Comparison of ENCODE assay signal across 8 mouse cellular contexts in genomic region chr16:87700395-87700765, GRCm38 (mm10). TPM values are rescaled to one million over a fixed set of nuclear protein-coding genes. Genes with fewer than 3 reads are reported as not detected.
DNase-seq lines count a peak whose midpoint lies in the region; ATAC-seq and TF ChIP-seq lines count a peak whose summit lies in the region.

No protein-coding gene starts in this region.

- no peak for DNase-seq in heart, embryonic 10.5 days (ENCODE audit: low spot score)
- no peak for DNase-seq in heart, adult 18-20 months
- no peak for DNase-seq in liver, embryonic 13.5 days
- DNase-seq in adrenal gland, adult 18-20 months (ENCODE audit: low spot score in 2 of 2), result no peak
- no peak for DNase-seq in gastrocnemius, adult 18-20 months (ENCODE audit: low spot score)

- no peak for TF ChIP-seq CTCF in C2C12 (IDR thresholded peaks at IDR 0.05; ENCODE audit: control insufficient read depth, insufficient read depth, insufficient read length)

- peaks cover 5% of the 10 kb centered on the region; the same call in 1 of the 2 replicates for H3K27me3 ChIP-seq in heart, embryonic 10.5 days (ENCODE audit: insufficient read depth, poor library complexity, severe bottlenecking)
- H3K27me3 ChIP-seq in C2C12 (ENCODE audit: control insufficient read depth, insufficient read depth, insufficient read length), result no peaks in the 10 kb centered on the region
- H3K27me3 ChIP-seq in forebrain, embryonic 13.5 days, result no peaks in the 10 kb centered on the region
- H3K27me3 ChIP-seq in liver, embryonic 13.5 days, result no peaks in the 10 kb centered on the region

- ATAC-seq in forebrain, embryonic 13.5 days, result no peak
- no peak for ATAC-seq in liver, embryonic 13.5 days (ENCODE audit: low read depth)
- no peak for ATAC-seq in megakaryocyte-erythroid progenitor cell, adult 5-6 weeks (replicated peaks; ENCODE audit: low FRiP score, low TSS enrichment, poor library complexity, severe bottlenecking)

- peak overlapping the region; percentile 99; the same call in 1 of the 2 replicates for H3K27ac ChIP-seq in heart, embryonic 10.5 days
- 0 out of 2 replicates have a peak overlapping the region, but pooled peaks have one; percentile 94 for H3K27ac ChIP-seq in forebrain, embryonic 13.5 days
- peak overlapping the region; percentile 95 for H3K27ac ChIP-seq in liver, embryonic 13.5 days

- H3K4me3 ChIP-seq in heart, embryonic 10.5 days, result peak overlapping the region; percentile 94
- no peak overlapping the region for H3K4me3 ChIP-seq in C2C12 (ENCODE audit: insufficient read depth, poor library complexity, severe bottlenecking)
- H3K4me3 ChIP-seq in forebrain, embryonic 13.5 days, result peak overlapping the region; percentile 83
- peak overlapping the region; percentile 89 for H3K4me3 ChIP-seq in liver, embryonic 13.5 days (replicated peaks)

- H3K9me3 ChIP-seq in heart, embryonic 10.5 days, result no peaks in the 10 kb centered on the region
- H3K9me3 ChIP-seq in forebrain, embryonic 13.5 days (replicated peaks), result no peaks in the 10 kb centered on the region
- no peaks in the 10 kb centered on the region for H3K9me3 ChIP-seq in liver, embryonic 13.5 days (replicated peaks)

- H3K9ac ChIP-seq in forebrain, embryonic 13.5 days, result peak overlapping the region; percentile 95
- H3K9ac ChIP-seq in liver, embryonic 13.5 days, result peak overlapping the region; percentile 97

- peaks cover 65% of the 10 kb centered on the region for H3K79me2 ChIP-seq in C2C12 (ENCODE audit: control insufficient read depth, insufficient read depth)

- peak overlapping the region; percentile 84 for H3K4me2 ChIP-seq in forebrain, embryonic 13.5 days
- H3K4me2 ChIP-seq in liver, embryonic 13.5 days, result peak overlapping the region; percentile 85

- H3K36me3 ChIP-seq in heart, embryonic 10.5 days, result no peaks in the 10 kb centered on the region
- H3K36me3 ChIP-seq in C2C12 (ENCODE audit: control insufficient read depth, insufficient read depth), result peaks cover 10% of the 10 kb centered on the region
- no peaks in the 10 kb centered on the region for H3K36me3 ChIP-seq in forebrain, embryonic 13.5 days (ENCODE audit: poor library complexity, severe bottlenecking)
- H3K36me3 ChIP-seq in liver, embryonic 13.5 days, result no peaks in the 10 kb centered on the region

- peaks cover 57% of the 10 kb centered on the region for H3K79me3 ChIP-seq in C2C12 (ENCODE audit: low read depth)

- 28% methylated on average over 3 of the region's 3 CpGs for WGBS in heart, embryonic 10.5 days
- WGBS in forebrain, embryonic 13.5 days, result 37% methylated on average over 3 of the region's 3 CpGs
- WGBS in liver, embryonic 13.5 days (ENCODE audit: insufficient replicate concordance), result 7% methylated on average over 3 of the region's 3 CpGs

- H3ac ChIP-seq in C2C12 (ENCODE audit: control insufficient read depth, insufficient read length, low read depth), result peak overlapping the region; percentile 44

- peaks cover 59% of the 10 kb centered on the region for H3K4me1 ChIP-seq in heart, embryonic 10.5 days
- H3K4me1 ChIP-seq in forebrain, embryonic 13.5 days, result peaks cover 47% of the 10 kb centered on the region
- peaks cover 73% of the 10 kb centered on the region for H3K4me1 ChIP-seq in liver, embryonic 13.5 days (replicated peaks)

TF ChIP-seq in C2C12, 6 proteins besides CTCF, POLR2A, EP300 and RAD21:
- TF ChIP-seq CEBPB (IDR thresholded peaks at IDR 0.05; ENCODE audit: low read depth), result no peak
- TF ChIP-seq MAX (IDR thresholded peaks at IDR 0.05), result no peak
- TF ChIP-seq FOSL1 (IDR thresholded peaks at IDR 0.05; ENCODE audit: insufficient read depth, low read length, poor library complexity, severe bottlenecking), result no peak
- no peak for TF ChIP-seq USF1 (IDR thresholded peaks at IDR 0.05; ENCODE audit: low read depth)

RNA-seq across cellular contexts. Expression of gene Bach1, which starts 1.6 kb away (rescaled TPM):
- polyA plus RNA-seq in heart, embryonic 10.5 days (2016; fragmentation: Nextera tagmentation; extraction: Ambion mirVana), result 8.5 and 9.4 TPM in 2 replicates
- 10 to 100 TPM; 28.3 to 31.8 TPM for total RNA-seq in heart, adult 18-20 months (2021)
- 4.9 TPM for polyA plus RNA-seq in C2C12 (2012; fragmentation: generic; extraction: Trizol)
- 20.7 and 22.5 TPM in 2 replicates for polyA plus RNA-seq in forebrain, embryonic 13.5 days (2015; fragmentation: Nextera tagmentation; extraction: Ambion mirVana)
- 6.3 and 9.0 TPM in 2 replicates for polyA plus RNA-seq in liver, embryonic 13.5 days (2015; fragmentation: Nextera tagmentation; extraction: Ambion mirVana)
- 10 to 100 TPM; 16.5 to 22.3 TPM for total RNA-seq in adrenal gland, adult 18-20 months (2021)
- total RNA-seq in megakaryocyte-erythroid progenitor cell, adult 5-6 weeks (2014; fragmentation: Nextera tagmentation), result 16.2 and 16.8 TPM in 2 replicates
- total RNA-seq in megakaryocyte-erythroid progenitor cell, adult 5-6 weeks (2017), result 27.1 and 40.1 TPM in 2 replicates
- 10 to 100 TPM; 20.1 to 21.7 TPM for total RNA-seq in gastrocnemius, adult 18-20 months (2021)
